Mouse (Mus musculus): ENCODE results near the gene Gm10073. TPM values are rescaled to one million over a fixed set of nuclear protein-coding genes. Genes with fewer than 3 reads are reported as not detected.

Gm10073 gene
- total and polyA plus RNA-seq, 3 experiments = 21.6 to 224 (median 117) TPM

DNA sequence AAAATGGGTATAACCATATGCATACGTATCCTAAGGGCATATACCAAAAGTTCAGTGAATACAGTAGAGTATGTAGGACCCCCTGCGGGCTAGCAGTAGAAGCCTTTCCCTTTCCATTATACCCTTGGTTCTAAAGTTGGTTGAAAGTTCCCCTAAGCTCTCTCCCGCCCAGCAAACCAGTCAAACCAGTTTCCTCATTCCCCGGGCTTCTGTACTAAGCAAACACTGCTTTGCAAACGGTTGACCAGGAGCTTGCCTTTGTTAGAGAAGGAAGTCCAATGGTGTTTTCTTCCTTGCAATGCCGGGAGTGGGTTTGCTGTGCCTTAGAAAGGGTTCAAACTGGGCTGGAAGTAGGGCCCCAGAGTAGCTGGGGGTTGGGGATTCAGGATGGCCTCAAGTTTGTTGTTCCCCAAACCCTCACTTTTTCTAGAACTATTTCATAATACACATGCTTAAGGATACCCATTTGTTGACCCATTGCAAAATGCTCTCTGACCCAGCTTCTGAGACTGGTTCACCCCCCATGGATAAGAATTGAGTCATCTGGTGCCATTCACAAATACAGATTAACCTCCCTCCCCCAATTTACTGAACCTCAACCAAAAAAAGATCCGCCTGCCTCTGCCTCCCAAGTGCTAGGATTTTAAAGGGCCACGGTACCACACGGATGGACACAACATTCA, 37.8 kb upstream of the Gm10073 start:
- TF ChIP-seq KAT2A (IDR thresholded peaks at IDR 0.05; ENCODE audit: insufficient replicate concordance, low read length) (no peak), CHD2 (IDR thresholded peaks at IDR 0.05; ENCODE audit: low read length) (no peak)
- no peaks in the 10 kb centered on the region for H3K9me3 ChIP-seq (replicated peaks; ENCODE audit: low read length)
- no peak overlapping the region for H3K9ac ChIP-seq (ENCODE audit: insufficient read depth, low read depth)
- H3K79me2 ChIP-seq (replicated peaks; ENCODE audit: control insufficient read depth, extremely low read depth, insufficient read depth, poor library complexity, severe bottlenecking) = no peaks in the 10 kb centered on the region
- no peak overlapping the region for H3K4me2 ChIP-seq (ENCODE audit: insufficient read depth, low read depth, poor library complexity, severe bottlenecking)
- no peak for DNase-seq (ENCODE audit: extremely low read depth)
- H3K27ac ChIP-seq (ENCODE audit: insufficient read depth, low read depth) = no peak overlapping the region
- in situ Hi-C loops (cut with MboI; ENCODE audit: low pct_ligation_motif_present, low pct_unique_long_range_greater_than_20kb, low sequenced_read_pairs) (no loop called here), dilution Hi-C loops (cut with MboI; ENCODE audit: extremely low pct_ligation_motif_present, extremely low pct_unique_long_range_greater_than_20kb, low sequenced_read_pairs) (no loop called here)
- H3K27me3 ChIP-seq (replicated peaks) = no peaks in the 10 kb centered on the region
- H3K4me3 ChIP-seq (replicated peaks in 1 of 3; ENCODE audit: low read depth in 2 of 3, low read length in 2 of 3, poor library complexity in 1 of 3) = no peak overlapping the region
- no peaks in the 10 kb centered on the region for H3K36me3 ChIP-seq (replicated peaks in 1 of 2; ENCODE audit: control insufficient read depth in 1 of 2, insufficient read depth in 1 of 2, low read length in 1 of 2)
- H3K4me1 ChIP-seq (ENCODE audit: control insufficient read depth in 1 of 2, insufficient read depth in 2 of 2) = peaks cover 0 to 16% of the 10 kb centered on the region in 2 experiments; a peak in 2 of 4 replicates

DNA sequence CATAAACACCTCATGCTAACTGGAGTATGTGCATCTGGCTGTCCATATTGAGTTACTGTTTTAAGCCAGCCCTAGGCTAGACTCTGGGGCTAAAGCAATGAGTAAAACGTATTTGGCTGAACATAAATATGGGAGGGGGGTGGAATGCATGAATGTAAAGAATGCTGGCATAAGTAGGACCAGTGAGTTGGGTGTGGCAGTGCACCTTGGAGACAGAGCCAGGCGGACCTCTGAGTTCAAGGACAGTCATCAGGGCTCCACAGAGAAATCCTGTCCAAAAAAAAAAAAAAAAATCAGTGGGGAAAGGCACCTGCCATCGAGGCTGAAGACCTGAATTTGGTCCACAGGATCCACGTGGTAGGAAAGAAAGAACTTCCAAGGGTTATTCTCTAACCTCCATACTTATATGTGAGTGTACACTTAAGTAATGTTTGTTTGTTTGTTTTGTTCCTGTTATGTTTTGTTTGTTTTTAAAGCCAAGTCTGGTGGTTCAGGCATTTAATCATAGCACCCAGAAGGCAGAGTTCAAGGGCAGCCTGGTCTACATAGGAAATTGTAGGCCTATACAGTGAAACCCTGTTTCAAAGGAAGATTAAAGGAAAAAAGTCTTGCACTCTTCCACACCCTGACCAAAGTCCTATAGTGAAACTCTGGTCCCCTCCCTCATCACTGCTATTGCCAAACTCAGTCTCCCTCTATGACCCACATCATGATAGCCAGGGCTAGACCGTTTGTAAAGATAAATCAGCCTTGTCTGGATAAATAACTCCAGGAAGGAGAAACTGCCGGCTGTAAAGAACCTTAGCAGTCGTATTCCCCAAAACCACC, 36.0 kb upstream of the Gm10073 start:
- no peaks in the 10 kb centered on the region for H3K36me3 ChIP-seq (replicated peaks in 1 of 2; ENCODE audit: control insufficient read depth in 1 of 2, insufficient read depth in 1 of 2, low read length in 1 of 2)
- H3K4me2 ChIP-seq (ENCODE audit: insufficient read depth, low read depth, poor library complexity, severe bottlenecking) = no peak overlapping the region
- H3K9ac ChIP-seq (ENCODE audit: insufficient read depth, low read depth) = no peak overlapping the region
- H3K4me3 ChIP-seq (replicated peaks in 1 of 3; ENCODE audit: low read depth in 2 of 3, low read length in 2 of 3, poor library complexity in 1 of 3) = no peak overlapping the region
- in situ Hi-C loops (cut with MboI; ENCODE audit: low pct_ligation_motif_present, low pct_unique_long_range_greater_than_20kb, low sequenced_read_pairs) (no loop called here), dilution Hi-C loops (cut with MboI; ENCODE audit: extremely low pct_ligation_motif_present, extremely low pct_unique_long_range_greater_than_20kb, low sequenced_read_pairs) (no loop called here)
- TF ChIP-seq TBP (conservative IDR thresholded peaks at IDR 0.05; ENCODE audit: low read depth, low read length) (no peak), MYC (IDR thresholded peaks at IDR 0.05; ENCODE audit: low read depth, low read length) (no peak), HCFC1 (IDR thresholded peaks at IDR 0.05; ENCODE audit: low read depth, low read length) (no peak), ETS1 (conservative IDR thresholded peaks at IDR 0.05; ENCODE audit: low read depth, low read length) (no peak), ZKSCAN1 (IDR thresholded peaks at IDR 0.05; ENCODE audit: borderline replicate concordance, low read depth, low read length) (no peak), MXI1 (IDR thresholded peaks at IDR 0.05; ENCODE audit: low read depth, low read length) (no peak), UBTF (IDR thresholded peaks at IDR 0.05; ENCODE audit: low read depth, low read length) (no peak), KAT2A (IDR thresholded peaks at IDR 0.05; ENCODE audit: insufficient replicate concordance, low read length) (no peak), ELF1 (IDR thresholded peaks at IDR 0.05; ENCODE audit: low read depth, low read length) (no peak), EP300 (IDR thresholded peaks at IDR 0.05; ENCODE audit: low read length) (no peak), MAZ (IDR thresholded peaks at IDR 0.05; ENCODE audit: low read depth, low read length) (no peak)
- H3K27me3 ChIP-seq (replicated peaks) = no peaks in the 10 kb centered on the region
- H3K4me1 ChIP-seq (ENCODE audit: control insufficient read depth in 1 of 2, insufficient read depth in 2 of 2) = peaks cover 0 to 20% of the 10 kb centered on the region in 2 experiments; a peak in 2 of 4 replicates
- DNase-seq (ENCODE audit: extremely low read depth) = no peak
- no peaks in the 10 kb centered on the region for H3K79me2 ChIP-seq (replicated peaks; ENCODE audit: control insufficient read depth, extremely low read depth, insufficient read depth, poor library complexity, severe bottlenecking)
- H3K9me3 ChIP-seq (replicated peaks; ENCODE audit: low read length) = no peaks in the 10 kb centered on the region
- H3K27ac ChIP-seq (ENCODE audit: insufficient read depth, low read depth) = no peak overlapping the region
